Mouse (Mus musculus): Measurements from ENCODE around the gene Thrb. TPM values are rescaled to one million over a fixed set of nuclear protein-coding genes. Genes with fewer than 3 reads are reported as not detected.

Gene Thrb
- polyA plus RNA-seq (2012; ENCODE audit: insufficient read depth, insufficient read length, missing spikeins): 22.0 and 23.0 TPM in 2 replicates

DNA sequence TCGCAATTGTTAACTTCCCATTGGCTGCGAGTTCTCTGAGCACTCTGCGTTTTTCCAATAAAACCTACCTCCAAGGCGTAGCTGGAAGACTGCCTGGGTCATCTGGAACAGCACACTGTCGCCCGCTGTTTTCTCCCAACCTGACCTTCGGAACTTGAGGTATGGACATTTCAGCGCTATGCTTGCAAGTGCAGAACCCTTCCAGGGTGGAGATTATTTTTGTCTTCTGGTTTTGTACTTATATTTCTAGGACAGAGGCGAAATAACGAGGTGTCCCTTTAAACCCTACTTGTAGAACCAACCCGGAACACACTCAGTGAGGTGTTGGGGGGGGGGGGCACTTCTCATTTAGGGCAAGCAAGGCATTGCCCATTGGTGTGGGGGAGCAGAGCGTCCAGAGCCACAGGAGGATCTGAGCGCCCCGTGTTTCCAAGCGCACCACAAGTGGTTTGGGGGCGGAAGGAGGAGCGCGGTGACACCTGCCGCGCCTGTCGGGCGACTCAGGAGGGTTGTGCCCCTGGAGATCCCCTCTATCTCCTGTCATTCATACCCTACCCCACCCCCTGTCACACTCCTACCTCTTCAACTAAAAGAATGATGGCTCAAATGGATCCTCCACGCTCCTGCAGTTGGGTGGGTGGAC, at the start of gene Thrb:
Gene Thrb, plus strand, starts transcription at position 576 of the 643 bp plus-strand sequence.
- H3K4me3 ChIP-seq (ENCODE audit: insufficient read depth, low read depth, low read length): peak within 1 kb of the TSS; percentile 86
- no peaks in the 10 kb centered on the region for H3K4me1 ChIP-seq (ENCODE audit: control insufficient read depth, insufficient read depth, insufficient read length, low read length)
- H3K27ac ChIP-seq (replicated peaks; ENCODE audit: low read depth, low read length): peak within 1 kb of the TSS; percentile 73

DNA sequence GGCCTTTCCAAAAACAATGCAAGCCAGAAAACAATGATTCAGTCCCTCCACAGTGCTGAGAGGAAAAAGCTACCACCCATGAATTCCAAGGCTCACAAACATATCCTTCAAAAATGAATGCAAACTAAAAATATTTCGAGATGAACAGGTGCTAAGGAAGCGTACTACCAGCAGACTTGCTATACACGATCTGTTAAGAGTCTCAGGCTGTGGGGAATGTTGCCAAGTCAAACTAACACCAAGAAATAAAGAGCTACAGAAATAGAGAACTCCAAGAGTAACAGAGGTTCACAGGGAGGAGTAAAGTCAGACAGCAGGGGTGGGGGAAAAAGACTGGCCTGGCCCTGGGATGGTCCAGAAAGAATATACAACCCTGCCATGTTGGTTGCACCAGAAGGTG, 38.4 kb upstream of the Thrb start:
- no peaks in the 10 kb centered on the region for H3K4me1 ChIP-seq (ENCODE audit: control insufficient read depth, insufficient read depth, insufficient read length, low read length)
- H3K4me3 ChIP-seq (ENCODE audit: insufficient read depth, low read depth, low read length): no peak overlapping the region
- H3K27ac ChIP-seq (replicated peaks; ENCODE audit: low read depth, low read length): no peak overlapping the region

DNA sequence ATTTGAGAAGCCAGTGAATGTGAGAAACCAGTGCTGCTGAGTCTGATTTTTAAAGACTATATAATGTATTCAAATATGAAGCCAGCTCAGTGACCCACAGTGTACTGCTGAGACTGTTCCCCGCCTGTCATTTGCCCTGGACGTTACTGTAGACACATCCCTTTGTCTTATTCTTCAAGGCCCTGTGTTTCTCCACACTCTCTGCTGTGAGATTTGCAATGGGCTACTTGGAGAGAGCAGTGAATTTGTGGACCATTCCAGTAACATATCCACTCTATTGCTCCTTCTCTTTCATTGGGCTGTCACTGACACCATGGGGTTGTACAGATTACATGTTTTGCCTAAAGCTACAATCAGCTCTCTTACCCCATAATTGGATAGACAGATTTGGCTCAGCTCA, 36.1 kb upstream of the Thrb start:
- no peaks in the 10 kb centered on the region for H3K4me1 ChIP-seq (ENCODE audit: control insufficient read depth, insufficient read depth, insufficient read length, low read length)
- no peak overlapping the region for H3K4me3 ChIP-seq (ENCODE audit: insufficient read depth, low read depth, low read length)
- H3K27ac ChIP-seq (replicated peaks; ENCODE audit: low read depth, low read length): no peak overlapping the region

DNA sequence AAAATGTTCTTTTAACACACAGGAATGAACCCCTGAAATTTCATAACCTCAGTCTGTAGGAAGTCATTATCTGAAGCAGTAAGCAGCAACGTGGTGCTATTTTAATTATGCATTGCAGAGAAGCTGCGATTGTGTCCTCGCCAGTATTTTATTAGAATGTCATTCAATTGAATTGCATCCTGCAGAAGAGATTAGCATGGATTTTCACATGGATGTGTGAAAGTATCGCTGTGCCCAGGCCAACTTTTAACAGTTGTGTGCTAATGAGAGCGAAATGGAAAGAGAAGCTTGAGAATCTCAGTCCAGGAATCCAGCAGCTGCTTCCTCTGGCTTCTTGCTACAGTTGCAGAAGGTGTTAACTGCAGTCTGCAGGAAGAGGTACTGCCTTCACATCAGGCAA, 30.8 kb upstream of the Thrb start:
- Histone ChIP-seq H3K4me1 (ENCODE audit: control insufficient read depth, insufficient read depth, insufficient read length, low read length) (peaks cover 3% of the 10 kb centered on the region; the same call in 1 of the 2 replicates), H3K4me3 (ENCODE audit: insufficient read depth, low read depth, low read length) (no peak overlapping the region), H3K27ac (replicated peaks; ENCODE audit: low read depth, low read length) (no peak overlapping the region)

DNA sequence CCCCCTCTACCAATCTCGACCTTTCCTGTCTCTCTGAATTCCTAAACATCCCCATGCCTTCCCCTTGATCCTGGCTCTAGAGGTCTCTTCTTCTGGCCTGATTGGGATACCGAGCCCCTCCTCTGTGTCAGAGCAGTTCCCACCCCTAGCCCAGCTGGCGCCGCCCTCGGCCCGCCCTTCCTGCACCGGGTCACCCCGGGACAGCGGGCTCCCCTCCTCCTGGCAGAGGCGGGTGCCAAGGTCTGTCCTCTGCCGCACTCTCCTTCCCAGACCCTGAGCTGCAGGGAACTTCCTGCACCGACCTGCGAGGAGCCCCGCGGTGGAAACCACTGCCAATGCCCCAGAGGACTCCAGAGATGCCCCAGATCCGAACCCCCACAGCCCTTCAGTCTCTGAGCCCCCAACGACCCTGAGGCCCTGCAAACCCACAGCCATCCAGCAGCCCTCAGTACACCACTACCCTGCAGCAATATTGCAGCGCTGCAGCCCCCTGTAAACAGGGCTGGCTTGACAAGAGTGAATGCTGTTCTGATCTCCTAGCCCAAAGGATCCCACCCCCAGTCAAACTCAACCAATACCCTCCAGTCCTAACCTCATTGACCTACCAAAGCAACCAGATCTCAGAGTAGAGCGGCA, 27.1 kb upstream of the Thrb start:
- no peak overlapping the region for H3K27ac ChIP-seq (replicated peaks; ENCODE audit: low read depth, low read length)
- H3K4me3 ChIP-seq (ENCODE audit: insufficient read depth, low read depth, low read length): peak overlapping the region; percentile 43

DNA sequence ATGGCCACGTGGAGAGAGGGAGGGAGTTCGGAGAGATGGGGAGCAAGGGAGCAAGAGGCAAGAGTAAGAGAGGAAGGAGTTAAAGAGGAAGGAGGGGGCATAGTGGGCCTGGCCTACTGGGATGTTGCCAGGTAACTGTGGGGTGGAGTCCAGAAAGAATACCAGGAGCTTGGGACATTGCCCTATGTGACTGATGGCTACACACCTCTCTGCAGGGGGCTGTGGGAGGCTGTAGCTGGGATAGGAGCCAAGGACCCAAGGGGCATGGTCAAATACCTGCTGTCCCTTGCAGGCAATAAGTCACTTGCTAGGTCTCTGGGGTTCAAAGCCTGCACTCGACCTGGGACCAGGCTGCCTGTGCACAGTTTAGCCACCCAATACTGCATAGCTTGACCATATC, 23.1 kb upstream of the Thrb start:
- H3K4me3 ChIP-seq (ENCODE audit: insufficient read depth, low read depth, low read length): no peak overlapping the region
- H3K27ac ChIP-seq (replicated peaks; ENCODE audit: low read depth, low read length): no peak overlapping the region
- H3K4me1 ChIP-seq (ENCODE audit: control insufficient read depth, insufficient read depth, insufficient read length, low read length): peaks cover 3% of the 10 kb centered on the region; the same call in 1 of the 2 replicates

More for the DNA sequence above, 27.1 kb upstream of the Thrb start:
- H3K4me1 ChIP-seq (ENCODE audit: control insufficient read depth, insufficient read depth, insufficient read length, low read length): peaks cover 3% of the 10 kb centered on the region; the same call in 1 of the 2 replicates

DNA sequence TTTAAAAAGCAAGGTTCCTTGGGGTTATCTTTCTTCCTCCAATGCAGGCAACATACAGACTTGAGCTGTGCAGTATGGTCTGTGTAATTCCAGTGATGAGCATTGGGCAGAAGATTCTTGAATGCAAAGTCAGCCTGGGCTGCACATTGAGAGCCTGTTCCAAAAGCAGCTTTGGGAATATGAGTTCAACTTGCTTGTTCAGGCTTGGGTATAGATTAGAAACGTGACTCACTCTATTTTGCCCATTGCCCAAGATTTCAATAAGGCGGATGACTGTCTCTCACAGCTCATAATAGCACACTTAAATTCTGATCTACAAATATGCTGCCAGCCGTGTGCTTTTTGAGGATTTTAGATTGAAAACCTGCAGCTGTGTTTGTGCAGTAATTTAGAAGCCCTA, 18.3 kb upstream of the Thrb start:
- Histone ChIP-seq H3K4me1 (ENCODE audit: control insufficient read depth, insufficient read depth, insufficient read length, low read length) (no peaks in the 10 kb centered on the region), H3K4me3 (ENCODE audit: insufficient read depth, low read depth, low read length) (no peak overlapping the region), H3K27ac (replicated peaks; ENCODE audit: low read depth, low read length) (no peak overlapping the region)

DNA sequence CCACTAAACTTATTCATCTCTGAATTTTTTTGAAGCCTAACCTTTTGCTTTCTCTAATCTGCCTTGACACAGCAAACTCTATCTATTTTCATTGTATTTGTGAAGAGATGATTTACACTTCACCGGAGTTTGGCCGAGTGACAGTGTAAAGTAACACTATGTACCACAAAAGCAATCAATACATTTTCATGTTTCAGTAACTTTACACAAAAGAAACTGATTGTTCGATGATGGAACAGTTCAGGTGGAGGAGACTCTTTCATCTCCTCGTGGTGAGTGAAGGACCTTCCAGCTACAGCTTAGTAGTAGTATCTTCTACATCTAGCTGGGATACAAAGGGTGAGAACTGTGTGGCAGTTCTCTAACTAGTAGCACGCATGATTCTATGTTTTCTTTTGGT, 5.0 kb upstream of the Thrb start:
- H3K4me1 ChIP-seq (ENCODE audit: control insufficient read depth, insufficient read depth, insufficient read length, low read length): no peaks in the 10 kb centered on the region
- H3K27ac ChIP-seq (replicated peaks; ENCODE audit: low read depth, low read length): no peak overlapping the region
- no peak overlapping the region for H3K4me3 ChIP-seq (ENCODE audit: insufficient read depth, low read depth, low read length)

DNA sequence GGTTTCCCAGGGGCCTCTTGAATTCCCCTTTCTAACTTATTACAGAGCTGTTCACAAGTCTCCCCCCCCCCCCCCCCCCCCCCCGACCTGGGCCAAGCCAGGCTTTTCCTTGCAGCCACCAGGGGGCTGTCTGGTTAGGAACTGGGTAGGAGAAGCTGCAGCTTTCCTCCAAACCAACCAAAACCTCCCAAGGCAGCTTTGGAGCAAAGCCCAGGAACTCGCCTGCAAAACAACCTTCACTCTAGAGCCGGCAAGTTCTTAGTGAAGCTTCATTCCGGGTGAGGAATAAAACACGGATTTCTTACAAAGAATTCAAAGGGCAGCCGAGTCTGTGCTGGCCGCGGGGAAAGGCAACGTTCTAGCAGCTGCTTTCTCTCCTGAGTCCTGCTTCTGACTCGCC, 1.0 kb upstream of the Thrb start:
- peak overlapping the region; percentile 73; the same call in 1 of the 2 replicates for H3K27ac ChIP-seq (replicated peaks; ENCODE audit: low read depth, low read length)
- H3K4me3 ChIP-seq (ENCODE audit: insufficient read depth, low read depth, low read length): peak overlapping the region; percentile 86
- no peaks in the 10 kb centered on the region for H3K4me1 ChIP-seq (ENCODE audit: control insufficient read depth, insufficient read depth, insufficient read length, low read length)

DNA sequence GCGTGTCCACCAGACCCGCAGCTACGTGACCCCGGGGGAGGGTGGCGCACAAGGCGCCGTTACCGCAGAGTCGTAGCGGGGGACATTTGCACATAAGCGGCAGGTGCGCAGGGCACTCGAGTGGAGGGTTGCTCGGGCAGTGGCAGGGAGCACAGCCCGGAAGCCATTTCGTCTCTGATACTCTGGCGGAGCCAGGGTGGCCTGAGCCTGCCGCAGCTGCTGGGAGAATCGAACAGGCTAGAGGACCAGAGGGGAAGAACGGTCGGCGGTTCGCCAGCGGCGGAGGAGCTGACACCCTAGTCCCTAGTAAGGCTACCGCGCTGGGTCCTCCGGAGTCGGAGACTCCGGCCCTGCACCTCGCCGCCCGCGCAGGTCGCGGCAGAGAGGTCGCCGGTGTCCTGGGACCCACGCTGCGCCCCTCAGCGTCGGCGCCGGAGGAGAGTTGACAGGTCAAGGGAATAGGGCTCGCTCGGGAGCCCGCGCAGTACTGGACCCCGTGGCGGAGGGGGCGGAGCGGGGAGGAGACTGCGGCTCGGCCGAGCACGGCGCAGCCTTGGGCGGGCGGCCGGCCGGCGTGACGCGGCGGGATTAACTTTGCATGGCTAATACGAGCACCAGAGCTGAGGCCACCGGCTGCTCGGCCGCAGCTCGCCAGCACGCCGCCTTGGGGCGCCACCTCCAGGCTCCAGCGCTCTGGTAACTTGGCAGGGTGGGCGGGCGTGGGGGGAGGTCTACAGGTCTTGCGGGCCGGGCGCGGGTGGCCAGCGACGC, 453 bp downstream of the Thrb start:
- Histone ChIP-seq H3K4me3 (ENCODE audit: insufficient read depth, low read depth, low read length) (peak overlapping the region; percentile 86), H3K27ac (replicated peaks; ENCODE audit: low read depth, low read length) (peak overlapping the region; percentile 48), H3K4me1 (ENCODE audit: control insufficient read depth, insufficient read depth, insufficient read length, low read length) (no peaks in the 10 kb centered on the region)

DNA sequence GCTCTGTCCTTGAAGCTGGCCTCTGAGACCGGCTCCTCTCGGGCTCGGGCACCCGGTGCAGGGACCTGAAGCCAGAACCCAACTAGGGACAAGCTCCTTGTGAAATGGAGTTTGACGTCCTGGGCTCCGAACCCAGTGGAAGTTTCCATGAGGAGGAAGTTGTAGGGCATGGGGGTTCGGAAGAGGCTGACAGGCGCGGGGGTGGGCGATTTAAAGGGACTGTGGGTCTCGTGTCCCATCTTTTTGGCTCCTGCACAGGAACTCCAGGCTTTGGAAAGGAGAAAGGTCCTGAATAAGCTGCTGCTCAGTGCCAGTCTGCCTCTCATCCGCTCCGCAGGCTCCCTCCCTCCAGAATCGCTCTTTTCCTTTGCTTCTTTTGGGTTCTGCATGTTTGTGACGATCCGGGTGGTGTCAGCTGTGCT, 1.1 kb downstream of the Thrb start:
- H3K4me3 ChIP-seq (ENCODE audit: insufficient read depth, low read depth, low read length): peak overlapping the region; percentile 86
- H3K27ac ChIP-seq (replicated peaks; ENCODE audit: low read depth, low read length): peak overlapping the region; percentile 10; the same call in 1 of the 2 replicates
- no peaks in the 10 kb centered on the region for H3K4me1 ChIP-seq (ENCODE audit: control insufficient read depth, insufficient read depth, insufficient read length, low read length)

DNA sequence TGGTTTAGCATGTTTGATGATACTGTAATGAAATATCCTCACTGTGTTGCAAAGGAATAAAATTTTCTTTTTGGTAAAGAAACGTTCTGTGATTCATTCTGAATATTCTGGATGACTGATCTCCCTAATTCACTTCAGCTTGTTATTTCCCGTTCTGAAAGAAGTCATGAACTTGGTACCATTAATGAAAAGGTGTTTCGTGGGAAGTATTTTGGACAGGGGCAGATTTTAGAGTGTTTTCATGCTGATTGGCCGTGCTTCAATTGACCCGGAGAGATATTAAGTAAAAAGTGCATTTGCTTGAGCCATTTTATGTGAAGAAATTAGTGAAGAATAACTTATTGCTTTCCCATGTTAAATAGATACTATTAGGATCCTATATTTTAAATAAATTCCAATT, 2.0 kb downstream of the Thrb start:
- Histone ChIP-seq H3K4me1 (ENCODE audit: control insufficient read depth, insufficient read depth, insufficient read length, low read length) (no peaks in the 10 kb centered on the region), H3K27ac (replicated peaks; ENCODE audit: low read depth, low read length) (no peak overlapping the region), H3K4me3 (ENCODE audit: insufficient read depth, low read depth, low read length) (no peak overlapping the region)

DNA sequence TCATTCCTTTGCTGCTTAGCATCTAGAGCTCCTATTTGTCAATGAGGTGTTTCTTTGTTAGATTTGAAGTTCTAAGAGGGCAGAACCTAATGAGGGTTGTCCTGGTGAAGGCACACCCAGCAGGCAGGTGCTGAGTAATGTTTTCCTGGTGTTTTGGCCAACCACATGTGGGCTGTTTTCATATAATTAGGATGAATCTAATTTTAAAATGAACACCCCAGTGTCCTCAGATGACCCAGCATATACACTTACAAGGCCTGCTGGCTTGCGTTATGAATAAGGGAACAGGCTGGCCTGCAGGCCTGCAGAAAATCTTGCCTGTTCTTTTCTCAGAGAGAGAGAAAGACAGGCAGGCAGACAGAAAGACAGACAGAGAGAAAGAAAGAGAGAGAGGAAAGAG, 14.3 kb downstream of the Thrb start:
- no peak overlapping the region for H3K4me3 ChIP-seq (ENCODE audit: insufficient read depth, low read depth, low read length)
- no peaks in the 10 kb centered on the region for H3K4me1 ChIP-seq (ENCODE audit: control insufficient read depth, insufficient read depth, insufficient read length, low read length)
- no peak overlapping the region for H3K27ac ChIP-seq (replicated peaks; ENCODE audit: low read depth, low read length)

DNA sequence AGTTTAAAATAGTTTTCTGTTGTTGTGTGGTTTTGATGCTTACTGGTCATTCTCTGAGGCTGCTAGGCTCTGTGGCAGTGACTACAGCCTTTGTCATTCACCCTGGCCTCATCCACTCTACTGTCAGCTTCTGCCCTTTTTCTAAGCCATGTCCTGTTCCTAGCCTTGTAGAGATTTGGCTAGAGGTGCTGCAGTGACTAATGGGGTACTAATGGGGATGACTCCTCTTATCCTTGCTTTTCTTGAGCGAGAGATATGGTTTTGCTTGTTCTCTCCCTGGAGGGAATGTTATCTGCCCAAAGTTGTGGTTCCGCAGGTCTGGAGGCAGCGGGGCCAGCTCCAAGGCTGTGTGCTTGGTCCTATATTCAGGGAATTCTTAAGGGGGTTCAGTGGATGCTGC, 15.2 kb downstream of the Thrb start:
- Histone ChIP-seq H3K4me1 (ENCODE audit: control insufficient read depth, insufficient read depth, insufficient read length, low read length) (no peaks in the 10 kb centered on the region), H3K27ac (replicated peaks; ENCODE audit: low read depth, low read length) (no peak overlapping the region), H3K4me3 (ENCODE audit: insufficient read depth, low read depth, low read length) (no peak overlapping the region)

DNA sequence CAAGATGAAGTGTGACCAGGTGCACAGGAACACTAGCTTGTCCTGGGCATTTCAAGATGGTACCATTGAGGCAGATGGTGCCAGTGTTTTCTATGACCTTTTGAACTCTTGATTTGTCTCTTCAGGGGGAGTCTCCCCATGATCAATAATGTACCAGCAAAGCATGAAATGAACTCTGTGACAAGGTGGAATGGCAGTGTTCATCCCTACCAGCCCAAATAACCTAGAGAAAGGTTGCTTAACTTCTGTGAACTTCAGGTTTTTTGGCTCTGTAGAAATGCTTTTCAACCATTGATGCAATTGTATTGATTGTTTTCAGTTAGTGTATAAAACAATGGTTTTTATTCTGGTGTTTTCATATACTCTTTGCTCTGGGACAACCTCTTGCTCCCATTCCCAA, 21.4 kb downstream of the Thrb start:
- Histone ChIP-seq H3K27ac (replicated peaks; ENCODE audit: low read depth, low read length) (no peak overlapping the region), H3K4me1 (ENCODE audit: control insufficient read depth, insufficient read depth, insufficient read length, low read length) (no peaks in the 10 kb centered on the region), H3K4me3 (ENCODE audit: insufficient read depth, low read depth, low read length) (no peak overlapping the region)

Measured in brown adipose tissue, adult 24 weeks (tissue).